Mouse (Mus musculus): Measurements from ENCODE around the gene Prss42. TPM values are rescaled to one million over a fixed set of nuclear protein-coding genes. Genes with fewer than 3 reads are reported as not detected.

Prss42 gene
- polyA plus RNA-seq, 1 experiment, result not detected

GRCm38 (mm10) chr9:110821436-110821835, 23.5 kb downstream of the Prss42 start:
- no peak for TF ChIP-seq CTCF (IDR thresholded peaks at IDR 0.05; ENCODE audit: extremely low read depth, insufficient read depth, low read length)
- TF ChIP-seq POLR2A (IDR thresholded peaks at IDR 0.05; ENCODE audit: extremely low read depth, insufficient read depth, low read length), result no peak
- H3K4me3 ChIP-seq (ENCODE audit: insufficient read depth, low read length), result no peak overlapping the region
- no peak overlapping the region for H3K27ac ChIP-seq (ENCODE audit: insufficient read depth, low read length)
- no peaks in the 10 kb centered on the region for H3K4me1 ChIP-seq (ENCODE audit: control insufficient read depth, insufficient read depth, low read length)

- no peak for TF ChIP-seq CTCF (IDR thresholded peaks at IDR 0.05; ENCODE audit: extremely low read depth, insufficient read depth, low read length)
- no peak for TF ChIP-seq POLR2A (IDR thresholded peaks at IDR 0.05; ENCODE audit: extremely low read depth, insufficient read depth, low read length)
- no peak overlapping the region for H3K27ac ChIP-seq (ENCODE audit: insufficient read depth, low read length)
- no peaks in the 10 kb centered on the region for H3K4me1 ChIP-seq (ENCODE audit: control insufficient read depth, insufficient read depth, low read length)
- H3K4me3 ChIP-seq (ENCODE audit: insufficient read depth, low read length), result no peak overlapping the region
These were observed 27.5 kb downstream of the Prss42 start for GRCm38 (mm10) chr9:110825426-110825825.

GRCm38 (mm10) chr9:110825832-110826231, 27.9 kb downstream of the Prss42 start:
- no peaks in the 10 kb centered on the region for H3K4me1 ChIP-seq (ENCODE audit: control insufficient read depth, insufficient read depth, low read length)
- no peak for TF ChIP-seq POLR2A (IDR thresholded peaks at IDR 0.05; ENCODE audit: extremely low read depth, insufficient read depth, low read length)
- no peak for TF ChIP-seq CTCF (IDR thresholded peaks at IDR 0.05; ENCODE audit: extremely low read depth, insufficient read depth, low read length)
- H3K4me3 ChIP-seq (ENCODE audit: insufficient read depth, low read length), result no peak overlapping the region
- H3K27ac ChIP-seq (ENCODE audit: insufficient read depth, low read length), result no peak overlapping the region

GRCm38 (mm10) chr9:110826390-110826789, 28.4 kb downstream of the Prss42 start, which contains the start of gene Prss43:
Gene Prss43, plus strand, starts transcription at chr9:110826690.
- no peak within 1 kb of the TSS for H3K27ac ChIP-seq (ENCODE audit: insufficient read depth, low read length)
- H3K4me3 ChIP-seq (ENCODE audit: insufficient read depth, low read length), result no peak within 1 kb of the TSS
- TF ChIP-seq CTCF (IDR thresholded peaks at IDR 0.05; ENCODE audit: extremely low read depth, insufficient read depth, low read length) (no peak), POLR2A (IDR thresholded peaks at IDR 0.05; ENCODE audit: extremely low read depth, insufficient read depth, low read length) (no peak)
- H3K4me1 ChIP-seq (ENCODE audit: control insufficient read depth, insufficient read depth, low read length), result no peaks in the 10 kb centered on the region

- Histone ChIP-seq H3K4me3 (ENCODE audit: insufficient read depth, low read length) (no peak overlapping the region), H3K27ac (ENCODE audit: insufficient read depth, low read length) (no peak overlapping the region), H3K4me1 (ENCODE audit: control insufficient read depth, insufficient read depth, low read length) (no peaks in the 10 kb centered on the region)
- no peak for TF ChIP-seq CTCF (IDR thresholded peaks at IDR 0.05; ENCODE audit: extremely low read depth, insufficient read depth, low read length)
- no peak for TF ChIP-seq POLR2A (IDR thresholded peaks at IDR 0.05; ENCODE audit: extremely low read depth, insufficient read depth, low read length)
These were observed 35.1 kb downstream of the Prss42 start for GRCm38 (mm10) chr9:110833021-110833420.

- no peaks in the 10 kb centered on the region for H3K4me1 ChIP-seq (ENCODE audit: control insufficient read depth, insufficient read depth, low read length)
- TF ChIP-seq POLR2A (IDR thresholded peaks at IDR 0.05; ENCODE audit: extremely low read depth, insufficient read depth, low read length), result no peak
- TF ChIP-seq CTCF (IDR thresholded peaks at IDR 0.05; ENCODE audit: extremely low read depth, insufficient read depth, low read length), result no peak
- H3K27ac ChIP-seq (ENCODE audit: insufficient read depth, low read length), result no peak within 1 kb of the TSS
- H3K4me3 ChIP-seq (ENCODE audit: insufficient read depth, low read length), result no peak within 1 kb of the TSS
These were observed 36.4 kb downstream of the Prss42 start, which contains the start of gene Prss45 for GRCm38 (mm10) chr9:110834411-110834810. Gene Prss45, plus strand, starts transcription at chr9:110834588.

- Histone ChIP-seq H3K4me1 (ENCODE audit: control insufficient read depth, insufficient read depth, low read length) (no peaks in the 10 kb centered on the region), H3K4me3 (ENCODE audit: insufficient read depth, low read length) (no peak overlapping the region), H3K27ac (ENCODE audit: insufficient read depth, low read length) (no peak overlapping the region)
- TF ChIP-seq POLR2A (IDR thresholded peaks at IDR 0.05; ENCODE audit: extremely low read depth, insufficient read depth, low read length) (no peak), CTCF (IDR thresholded peaks at IDR 0.05; ENCODE audit: extremely low read depth, insufficient read depth, low read length) (no peak)
These were observed 37.0 kb downstream of the Prss42 start for GRCm38 (mm10) chr9:110834961-110835360.

GRCm38 (mm10) chr9:110836112-110836511, 38.1 kb downstream of the Prss42 start:
- TF ChIP-seq POLR2A (IDR thresholded peaks at IDR 0.05; ENCODE audit: extremely low read depth, insufficient read depth, low read length), result no peak
- no peaks in the 10 kb centered on the region for H3K4me1 ChIP-seq (ENCODE audit: control insufficient read depth, insufficient read depth, low read length)
- peak overlapping the region; percentile 31; the same call in 1 of the 2 replicates for H3K27ac ChIP-seq (ENCODE audit: insufficient read depth, low read length)
- no peak overlapping the region for H3K4me3 ChIP-seq (ENCODE audit: insufficient read depth, low read length)

GRCm38 (mm10) chr9:110840905-110841304, 42.9 kb downstream of the Prss42 start:
- TF ChIP-seq POLR2A (IDR thresholded peaks at IDR 0.05; ENCODE audit: extremely low read depth, insufficient read depth, low read length), result no peak
- no peak for TF ChIP-seq CTCF (IDR thresholded peaks at IDR 0.05; ENCODE audit: extremely low read depth, insufficient read depth, low read length)
- H3K4me3 ChIP-seq (ENCODE audit: insufficient read depth, low read length), result no peak overlapping the region
- no peak overlapping the region for H3K27ac ChIP-seq (ENCODE audit: insufficient read depth, low read length)
- no peaks in the 10 kb centered on the region for H3K4me1 ChIP-seq (ENCODE audit: control insufficient read depth, insufficient read depth, low read length)

- no peak overlapping the region for H3K4me3 ChIP-seq (ENCODE audit: insufficient read depth, low read length)
- TF ChIP-seq POLR2A (IDR thresholded peaks at IDR 0.05; ENCODE audit: extremely low read depth, insufficient read depth, low read length) (no peak), CTCF (IDR thresholded peaks at IDR 0.05; ENCODE audit: extremely low read depth, insufficient read depth, low read length) (no peak)
- H3K4me1 ChIP-seq (ENCODE audit: control insufficient read depth, insufficient read depth, low read length), result no peaks in the 10 kb centered on the region
- H3K27ac ChIP-seq (ENCODE audit: insufficient read depth, low read length), result no peak overlapping the region
These were observed 43.5 kb downstream of the Prss42 start for GRCm38 (mm10) chr9:110841438-110841837.

Data from cortical plate, adult 2 months (tissue).